Mouse (Mus musculus) granulocyte monocyte progenitor cell, adult 5-6 weeks (primary cell): ENCODE measurements around the gene Hes7. TPM values are rescaled to one million over a fixed set of nuclear protein-coding genes. Genes with fewer than 3 reads are reported as not detected.

ENCODE experiments used
- ATAC-seq: replicated peaks from 2 replicates; pipeline ENCODE4 v1.8.0; 2016; ENCODE audit warnings: mild to moderate bottlenecking, moderate TSS enrichment, inconsistent platforms; ENCODE audit not compliant: poor library complexity, severe bottlenecking
- total RNA-seq, 2 experiments: library from RNA; stranded (forward) in 1 of 2; stranded (reverse) in 1 of 2; fragments of 200-712, 200-1000 nt in 1 of 2; fragments of >200 nt in 1 of 2; fragmentation: Nextera tagmentation in 1 of 2; gene quantifications; 2 replicates each; pipeline ENCODE4 v1.2.3; 2014 to 2017

Gene Hes7
- total RNA-seq, 2 experiments from 2014 or later = not detected

DNA sequence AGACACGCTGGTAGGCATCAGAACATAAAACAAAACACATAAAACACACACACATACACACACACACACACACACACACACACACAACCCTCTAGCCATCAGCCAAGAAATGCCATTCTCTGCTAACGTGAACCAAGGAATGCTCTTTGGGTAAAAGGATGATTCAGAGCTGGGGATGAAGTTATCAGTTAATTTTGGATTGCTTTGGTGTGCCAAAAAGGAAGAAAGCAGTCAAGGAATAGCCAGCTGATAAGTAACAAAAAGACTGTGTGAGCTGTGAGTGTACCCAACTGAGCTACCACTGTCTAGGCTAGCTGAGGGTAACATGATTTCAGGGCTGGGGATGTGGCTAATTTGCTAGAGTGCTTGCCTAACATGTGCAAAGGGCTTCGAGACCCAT, 6.2 kb upstream of the Hes7 start:
- no peak for ATAC-seq

GRCm38 (mm10) chr11:69114621-69115020, 5.6 kb upstream of the Hes7 start:
- ATAC-seq = no peak

GRCm38 (mm10) chr11:69116843-69117242, 3.4 kb upstream of the Hes7 start:
- no peak for ATAC-seq

GRCm38 (mm10) chr11:69117737-69118695, 2.2 kb upstream of the Hes7 start:
- ATAC-seq = peak; percentile 33

DNA sequence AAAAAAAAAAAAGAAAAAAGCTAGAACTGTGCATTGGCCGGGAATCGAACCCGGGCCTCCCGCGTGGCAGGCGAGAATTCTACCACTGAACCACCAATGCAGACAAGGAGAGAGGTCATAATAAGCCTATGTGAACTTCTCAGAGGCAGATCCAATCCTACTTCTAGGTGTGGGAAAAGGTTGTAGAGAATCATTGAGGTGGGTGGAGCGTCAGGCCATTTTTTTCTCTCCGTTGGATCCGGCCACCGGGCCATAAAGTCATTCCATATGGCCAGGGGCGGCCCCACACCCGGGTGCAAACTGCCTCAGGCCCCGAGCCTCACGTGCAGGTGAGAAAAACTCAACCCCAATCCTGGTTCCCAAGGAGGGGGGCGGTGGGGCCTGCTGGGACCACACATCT, 1.4 kb upstream of the Hes7 start:
- 0 out of 2 replicates have a peak, but pooled peaks have one; percentile 10 for ATAC-seq

DNA sequence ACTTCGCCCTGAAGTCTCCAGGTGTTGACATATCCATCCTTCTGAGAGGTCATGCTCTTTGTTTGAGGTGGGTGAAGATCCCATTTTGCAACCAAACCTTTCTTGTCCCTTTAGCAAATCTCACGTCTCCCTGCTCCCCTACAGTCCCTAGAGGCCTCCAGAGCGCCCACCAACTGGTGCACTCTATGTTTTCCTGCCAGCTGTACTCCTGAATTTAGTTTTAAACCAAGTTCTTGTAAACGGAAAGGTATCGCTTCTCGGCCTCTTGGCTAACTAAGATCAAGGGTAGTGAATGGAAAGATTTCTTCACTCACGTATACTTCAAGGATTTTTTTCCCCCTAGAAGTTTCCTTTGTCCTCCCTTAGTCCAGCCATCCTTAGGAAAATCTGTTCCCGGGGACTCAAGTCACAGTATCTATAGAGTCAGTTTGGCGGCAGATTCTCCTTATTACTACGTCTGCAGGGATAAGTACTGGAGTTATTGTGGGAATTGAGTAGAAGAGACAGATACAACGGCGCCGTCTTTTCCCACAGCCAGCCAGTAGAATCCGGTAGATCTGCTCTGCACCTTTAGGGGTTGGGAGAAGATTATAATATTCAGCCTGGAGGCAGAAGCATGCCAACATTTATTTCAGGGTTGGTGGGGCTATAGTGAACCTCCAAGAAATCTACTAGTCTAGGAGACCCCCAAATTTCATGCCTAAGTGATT, 603 bp upstream of the Hes7 start:
- ATAC-seq = no peak

DNA sequence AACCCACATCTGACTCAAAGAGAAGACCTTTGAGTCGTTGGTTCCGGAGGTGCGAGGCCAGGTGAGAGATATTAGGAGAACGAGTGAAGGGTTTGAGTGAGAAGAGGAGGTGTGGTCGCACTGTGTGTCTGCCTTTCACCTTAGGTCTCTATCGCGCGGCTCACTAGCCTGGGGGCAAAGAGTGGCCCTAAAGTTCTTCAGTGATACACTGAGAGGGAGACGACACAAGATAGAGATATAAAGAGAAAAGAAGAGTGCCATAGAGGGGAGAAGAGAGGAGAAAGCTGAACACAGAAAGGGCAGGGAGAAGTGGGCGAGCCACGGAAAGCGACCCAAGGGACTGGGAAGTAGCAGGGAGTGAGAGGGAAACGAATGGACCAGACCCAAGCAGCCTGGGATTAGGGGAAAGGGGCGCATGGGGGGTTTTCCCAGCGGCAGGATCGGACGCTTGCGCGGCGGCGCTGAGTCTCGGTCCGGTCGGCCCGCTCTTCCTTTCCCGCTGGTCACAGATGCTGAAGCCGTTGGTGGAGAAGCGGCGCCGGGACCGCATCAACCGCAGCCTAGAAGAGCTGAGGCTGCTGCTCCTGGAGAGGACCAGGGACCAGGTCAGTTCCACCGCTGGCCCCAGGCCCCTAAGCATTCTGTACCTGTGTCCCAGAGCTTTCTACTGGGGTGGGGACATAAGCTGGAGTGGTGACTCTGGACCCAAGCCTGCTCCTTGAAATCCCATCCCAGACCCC, 967 bp downstream of the Hes7 start:
- ATAC-seq = no peak

- no peak for ATAC-seq
These were observed 1.6 kb downstream of the Hes7 start for GRCm38 (mm10) chr11:69121741-69122335.

- ATAC-seq = peak; percentile 47
These were observed 2.2 kb downstream of the Hes7 start, which contains the start of gene 9130213A22Rik for GRCm38 (mm10) chr11:69122336-69122951. Gene 9130213A22Rik, minus strand, starts transcription at chr11:69122589.

DNA sequence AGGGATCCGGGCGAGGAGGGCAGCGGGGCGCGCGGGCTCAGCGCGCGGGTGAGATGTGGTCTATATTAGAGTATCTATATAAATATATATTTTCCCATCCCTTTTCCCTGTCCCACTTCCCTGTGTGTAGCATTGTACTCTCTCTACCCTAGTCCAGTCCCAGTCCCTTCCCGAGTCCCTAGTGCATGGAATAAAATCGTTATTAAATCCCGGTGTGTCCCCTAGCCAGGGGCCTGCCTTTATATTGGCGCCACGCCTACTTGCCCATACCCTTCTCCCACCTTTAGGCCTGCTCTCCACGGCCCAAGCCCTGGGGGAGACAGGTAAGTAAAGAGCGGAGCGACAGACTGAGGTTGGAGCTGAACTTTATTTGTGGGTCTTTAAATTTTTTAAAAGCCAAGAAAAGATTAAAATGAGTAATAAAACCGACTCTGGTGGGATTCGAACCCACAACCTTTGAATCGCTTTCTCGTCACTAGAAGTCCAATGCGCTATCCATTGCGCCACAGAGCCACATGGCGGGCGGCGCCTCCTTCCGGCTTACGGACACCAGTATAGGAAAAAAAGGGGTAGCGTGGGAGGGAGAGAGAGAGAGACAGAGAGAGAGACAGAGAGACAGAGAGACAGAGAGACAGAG, 3.0 kb downstream of the Hes7 start:
- ATAC-seq = no peak

DNA sequence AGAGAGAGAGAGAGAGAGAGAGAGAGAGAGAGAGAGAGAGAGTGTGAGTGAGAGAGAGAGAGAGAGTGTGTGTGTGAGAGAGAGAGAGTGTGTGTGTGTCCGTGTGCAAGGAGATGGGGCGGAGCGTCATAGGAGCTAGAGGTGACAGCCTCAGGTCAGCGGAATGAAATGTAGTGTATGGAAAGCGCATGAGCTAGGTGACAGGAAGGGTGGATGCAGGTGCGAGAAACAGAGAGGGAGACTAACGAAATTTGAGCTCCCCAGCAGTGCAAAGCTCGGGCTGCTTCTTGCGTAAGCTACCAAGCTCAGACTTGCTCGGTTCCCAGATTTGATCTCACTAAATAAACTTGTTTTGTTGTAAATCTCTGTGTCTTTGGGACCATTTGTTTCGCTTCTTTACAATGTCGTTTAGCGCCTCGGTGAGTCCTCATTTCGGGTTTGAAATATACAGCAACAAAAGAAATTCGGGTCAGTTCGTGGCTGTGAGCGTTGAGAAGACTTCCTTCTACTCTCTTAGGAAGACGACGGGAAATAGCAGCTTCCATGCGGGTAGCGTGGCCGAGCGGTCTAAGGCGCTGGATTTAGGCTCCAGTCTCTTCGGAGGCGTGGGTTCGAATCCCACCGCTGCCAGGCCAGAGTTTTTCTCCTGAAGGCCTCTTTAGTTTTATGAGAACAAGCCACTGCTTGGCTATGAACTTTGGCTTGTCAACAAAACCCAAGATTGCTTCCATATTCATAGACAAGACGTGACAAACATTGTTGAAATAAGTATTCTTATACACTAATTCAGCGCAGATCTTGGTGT, 3.7 kb downstream of the Hes7 start:
- peak; percentile 22 for ATAC-seq

- no peak for ATAC-seq
These were observed 4.3 kb downstream of the Hes7 start for GRCm38 (mm10) chr11:69124498-69124847.

DNA sequence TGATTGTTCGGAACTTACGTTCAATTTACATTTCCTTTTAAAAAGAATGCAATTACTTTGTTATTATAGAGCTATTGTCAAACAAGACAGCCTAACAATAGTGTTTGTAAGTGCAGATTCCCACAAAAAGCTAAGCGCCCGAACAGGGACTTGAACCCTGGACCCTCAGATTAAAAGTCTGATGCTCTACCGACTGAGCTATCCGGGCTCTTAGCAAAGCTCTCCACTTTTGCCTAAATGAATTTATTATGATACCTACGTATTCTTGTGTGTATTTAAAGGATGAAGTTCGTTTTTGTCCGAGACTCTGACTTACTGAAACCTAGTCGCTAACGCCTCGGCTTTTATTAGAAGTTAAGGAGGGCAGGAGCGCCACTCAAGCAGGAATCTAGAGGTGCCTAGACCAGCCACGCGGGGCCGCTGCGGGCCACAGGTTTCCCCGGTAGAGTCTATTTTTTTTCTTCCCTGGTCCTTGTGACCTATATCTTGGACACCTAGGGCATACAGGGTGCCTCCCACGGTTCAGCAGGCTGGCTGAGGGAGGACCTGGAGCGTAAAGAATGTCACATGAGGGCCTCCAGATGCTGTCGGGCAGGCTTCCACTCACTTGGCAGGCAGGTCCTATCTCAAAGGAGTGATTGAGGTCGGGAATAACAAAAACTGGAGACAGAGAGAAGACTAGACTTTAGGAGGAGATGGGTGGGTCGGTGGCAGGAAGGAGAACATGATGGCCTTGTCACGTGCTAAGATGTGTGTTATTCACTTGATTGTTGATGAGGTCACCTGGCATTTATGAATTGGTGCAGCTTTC, 5.0 kb downstream of the Hes7 start:
- ATAC-seq = peak; percentile 22

- ATAC-seq = no peak
These were observed 5.5 kb downstream of the Hes7 start, which contains the start of gene Aloxe3 for GRCm38 (mm10) chr11:69125852-69125918. Gene Aloxe3, plus strand, starts transcription at chr11:69125896.

- no peak for ATAC-seq
These were observed 5.9 kb downstream of the Hes7 start for GRCm38 (mm10) chr11:69125919-69126705.

- ATAC-seq = no peak
These were observed 6.5 kb downstream of the Hes7 start for GRCm38 (mm10) chr11:69126706-69127095.

- ATAC-seq = no peak
These were observed 8.4 kb downstream of the Hes7 start for GRCm38 (mm10) chr11:69128426-69129122.
